Mouse (Mus musculus) erythroblast, embryonic 14.5 days (primary cell): ENCODE results near the gene Cenpj.

Experiments
- GATA1 ChIP-seq: IDR thresholded peaks from 2 replicates; pipeline ENCODE4 v1.6.1; 2012; ENCODE audit warnings: low read length, inconsistent platforms, mixed read lengths
- TAL1 ChIP-seq: IDR thresholded peaks from 3 replicates; pipeline ENCODE4 v1.6.1; 2012; ENCODE audit warnings: low read length, inconsistent platforms, mixed read lengths

DNA sequence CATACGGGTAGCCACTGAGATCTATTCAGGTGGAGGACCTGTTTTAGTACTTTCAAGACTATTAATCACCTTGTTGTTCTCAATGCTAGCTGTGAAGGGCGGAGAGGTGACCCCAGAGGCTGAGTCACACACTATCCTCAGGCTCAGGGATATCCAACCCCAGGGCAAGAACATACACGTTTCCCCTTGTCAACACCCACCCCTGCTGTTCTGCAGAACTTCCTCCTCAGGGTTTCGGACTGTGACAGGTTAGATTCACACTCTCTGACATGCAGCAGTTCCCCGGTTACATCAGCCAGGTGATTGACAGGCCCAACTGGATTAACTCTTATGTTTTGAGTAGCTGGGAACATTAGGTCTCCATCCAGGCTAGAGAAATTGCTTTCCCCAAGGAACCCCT is 5.9 kb upstream of the Cenpj start:
- TF ChIP-seq GATA1, result no peak
- TF ChIP-seq TAL1, result no peak
